Mouse (Mus musculus) myocyte (in vitro differentiated cells): ENCODE measurements at regions not wholly inside any gene's neighbourhood (a gene's known extent, or its start where the extent isn't known, plus 50 kb on each side); places are given as distances from the start of the nearest gene placed in this dataset.

ENCODE experiments used
- H3K27me3 ChIP-seq: one replicate; pipeline ENCODE4 v1.6.1; 2011; ENCODE audit not compliant: control insufficient read depth, insufficient read depth, insufficient read length
- H3K36me3 ChIP-seq: one replicate; pipeline ENCODE4 v1.6.1; 2011; ENCODE audit not compliant: control insufficient read depth, insufficient read depth
- H3K4me2 ChIP-seq: one replicate; pipeline ENCODE4 v1.6.1; 2011; ENCODE audit warnings: low read depth, control low read depth
- H3K4me3 ChIP-seq: one replicate; pipeline ENCODE4 v1.5.1; 2011; ENCODE audit warnings: mild to moderate bottlenecking, control low read depth, moderate library complexity
- H3K79me2 ChIP-seq: one replicate; pipeline ENCODE4 v1.6.1; 2011; ENCODE audit not compliant: control insufficient read depth, insufficient read depth
- H3ac ChIP-seq: one replicate; pipeline ENCODE4 v1.6.1; 2011; ENCODE audit not compliant: control insufficient read depth, insufficient read length
- CEBPB ChIP-seq: IDR thresholded peaks from 2 replicates; pipeline ENCODE4 v1.6.1; 2011; ENCODE audit warnings: mild to moderate bottlenecking, moderate library complexity; ENCODE audit not compliant: poor library complexity, insufficient read depth, severe bottlenecking
- E2F4 ChIP-seq: IDR thresholded peaks from one replicate; pipeline ENCODE4 v1.6.1; 2011; ENCODE audit warnings: mild to moderate bottlenecking, control low read depth, moderate library complexity; ENCODE audit not compliant: insufficient read depth
- MAX ChIP-seq: IDR thresholded peaks from one replicate; pipeline ENCODE4 v1.6.1; 2011; ENCODE audit warnings: low read depth, mild to moderate bottlenecking, control low read depth
- MYOD1 ChIP-seq, 3 experiments: IDR thresholded peaks; one replicate each; pipeline ENCODE4 v1.6.1; 2011; ENCODE audit warnings: control low read depth in 2 of 3, low read depth in 2 of 3, mild to moderate bottlenecking in 2 of 3, moderate library complexity in 1 of 3; ENCODE audit not compliant: insufficient read length in 2 of 3, control insufficient read depth in 1 of 3
- MYOG ChIP-seq, 3 experiments: IDR thresholded peaks; one replicate each; pipeline ENCODE4 v1.6.1; 2011; ENCODE audit warnings: control low read depth in 2 of 3, low read depth in 2 of 3, mild to moderate bottlenecking in 2 of 3; ENCODE audit not compliant: insufficient read length in 2 of 3, control insufficient read depth in 1 of 3, insufficient read depth in 1 of 3
- POLR2A ChIP-seq: IDR thresholded peaks from one replicate; pipeline ENCODE4 v1.6.1; 2011; ENCODE audit warnings: low read depth, mild to moderate bottlenecking, control low read depth, moderate library complexity; ENCODE audit not compliant: insufficient read length
- POLR2AphosphoS2 ChIP-seq: IDR thresholded peaks from one replicate; pipeline ENCODE4 v1.6.1; 2011; ENCODE audit warnings: low read depth, control low read depth; ENCODE audit not compliant: insufficient read length
- REST ChIP-seq: IDR thresholded peaks from one replicate; pipeline ENCODE4 v1.6.1; 2011; ENCODE audit warnings: mild to moderate bottlenecking, control low read depth, moderate library complexity; ENCODE audit not compliant: insufficient read depth, insufficient read length
- SRF ChIP-seq: IDR thresholded peaks from one replicate; pipeline ENCODE4 v1.6.1; 2011; ENCODE audit warnings: low read depth; ENCODE audit not compliant: control insufficient read depth, insufficient read length
- TCF12 ChIP-seq: IDR thresholded peaks from one replicate; pipeline ENCODE4 v1.6.1; 2011; ENCODE audit warnings: mild to moderate bottlenecking, control low read depth; ENCODE audit not compliant: poor library complexity, insufficient read depth, severe bottlenecking
- TCF3 ChIP-seq: IDR thresholded peaks from one replicate; pipeline ENCODE4 v1.6.1; 2011; ENCODE audit warnings: low read depth, control low read depth; ENCODE audit not compliant: insufficient read length
- USF1 ChIP-seq: IDR thresholded peaks from one replicate; pipeline ENCODE4 v1.6.1; 2011; ENCODE audit warnings: low read depth, mild to moderate bottlenecking, control low read depth, moderate library complexity

DNA sequence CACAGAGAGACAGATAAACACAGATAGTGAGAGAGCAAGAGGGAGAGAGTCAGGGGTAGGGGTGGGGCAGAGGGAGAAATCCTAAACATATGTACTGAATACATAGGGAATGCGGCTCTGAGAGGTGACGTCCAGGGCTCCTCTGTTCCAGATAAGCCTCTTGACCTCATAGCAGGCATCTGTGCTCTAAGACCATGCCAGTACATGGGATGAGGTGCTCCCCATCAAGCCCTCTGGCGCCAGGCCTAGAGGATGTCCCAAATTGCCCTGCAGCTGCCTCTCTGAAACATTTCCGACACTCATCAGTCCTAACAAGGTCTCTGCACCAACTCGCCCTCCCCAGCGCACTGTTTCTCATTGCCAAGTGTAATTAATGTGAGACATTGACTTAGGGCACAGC, 146.7 kb downstream of the En1 start:
- H3K4me2 ChIP-seq, result no peak overlapping the region
- TF ChIP-seq POLR2A (no peak), REST (no peak), TCF12 (no peak), TCF3 (no peak), USF1 (no peak), MAX (no peak), MYOG (IDR thresholded peaks at IDR 0.05; ENCODE audit: control insufficient read depth in 1 of 3, insufficient read depth in 1 of 3, insufficient read length in 2 of 3, low read depth in 2 of 3) (no peak), CEBPB (no peak), E2F4 (no peak), POLR2AphosphoS2 (no peak), MYOD1 (IDR thresholded peaks at IDR 0.05; ENCODE audit: control insufficient read depth in 1 of 3, insufficient read length in 2 of 3, low read depth in 2 of 3) (no peak), SRF (no peak)
- H3K36me3 ChIP-seq, result no peaks in the 10 kb centered on the region
- H3K27me3 ChIP-seq, result no peaks in the 10 kb centered on the region
- H3ac ChIP-seq, result no peak overlapping the region
- H3K4me3 ChIP-seq, result no peak overlapping the region
- no peaks in the 10 kb centered on the region for H3K79me2 ChIP-seq

DNA sequence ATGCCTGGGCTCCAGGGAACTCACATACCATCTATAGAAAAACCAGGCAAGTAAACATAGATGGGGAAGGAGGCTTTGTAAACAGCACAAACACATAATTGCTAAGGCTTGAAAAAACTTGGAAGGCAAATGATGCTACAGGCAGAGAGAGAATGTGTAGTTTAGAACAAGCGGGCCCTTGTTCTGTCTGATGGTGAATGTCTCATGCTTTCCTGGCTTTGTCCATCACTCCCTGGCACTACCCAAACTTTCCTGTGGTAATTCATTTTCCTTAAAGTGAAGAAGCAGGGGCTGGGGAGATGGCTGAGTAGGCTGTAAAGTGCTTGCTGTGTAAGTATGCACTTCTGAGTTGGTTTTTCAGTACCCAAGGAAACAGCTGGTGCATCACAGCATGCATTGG, 151.2 kb downstream of the En1 start:
- no peak overlapping the region for H3K4me2 ChIP-seq
- H3K36me3 ChIP-seq, result no peaks in the 10 kb centered on the region
- no peak overlapping the region for H3ac ChIP-seq
- no peaks in the 10 kb centered on the region for H3K27me3 ChIP-seq
- no peak for TF ChIP-seq TCF3
- TF ChIP-seq POLR2A, result no peak
- TF ChIP-seq CEBPB, result no peak
- TF ChIP-seq REST, result no peak
- no peak for TF ChIP-seq USF1
- no peak for TF ChIP-seq SRF
- TF ChIP-seq TCF12, result no peak
- TF ChIP-seq MAX, result no peak
- TF ChIP-seq POLR2AphosphoS2, result no peak
- TF ChIP-seq MYOG (IDR thresholded peaks at IDR 0.05; ENCODE audit: control insufficient read depth in 1 of 3, insufficient read depth in 1 of 3, insufficient read length in 2 of 3, low read depth in 2 of 3), result no peak
- TF ChIP-seq E2F4, result no peak
- TF ChIP-seq MYOD1 (IDR thresholded peaks at IDR 0.05; ENCODE audit: control insufficient read depth in 1 of 3, insufficient read length in 2 of 3, low read depth in 2 of 3), result no peak
- no peak overlapping the region for H3K4me3 ChIP-seq
- H3K79me2 ChIP-seq, result no peaks in the 10 kb centered on the region

DNA sequence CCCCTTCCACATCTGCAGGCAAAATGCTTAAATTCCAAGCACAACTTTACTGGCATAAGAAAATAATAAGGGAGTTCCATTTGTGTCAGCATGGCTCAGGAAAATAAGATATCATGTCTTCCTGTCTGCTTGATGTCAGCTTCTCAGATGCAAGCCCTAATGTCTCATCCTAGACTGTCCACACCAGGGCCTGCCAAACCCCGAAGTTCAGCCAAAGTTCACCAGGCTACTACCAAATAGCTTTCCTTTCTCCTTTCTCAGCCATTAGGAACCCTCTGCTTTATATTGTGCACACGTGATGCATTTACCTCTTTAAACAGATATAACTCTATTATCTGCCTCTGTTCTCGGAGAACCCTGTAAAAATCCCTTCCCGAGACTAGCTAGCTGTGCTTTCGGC, 152.1 kb downstream of the En1 start:
- no peaks in the 10 kb centered on the region for H3K27me3 ChIP-seq
- no peaks in the 10 kb centered on the region for H3K79me2 ChIP-seq
- no peak for TF ChIP-seq CEBPB
- no peak for TF ChIP-seq MYOG (IDR thresholded peaks at IDR 0.05; ENCODE audit: control insufficient read depth in 1 of 3, insufficient read depth in 1 of 3, insufficient read length in 2 of 3, low read depth in 2 of 3)
- TF ChIP-seq TCF3, result no peak
- TF ChIP-seq REST, result no peak
- no peak for TF ChIP-seq MAX
- no peak for TF ChIP-seq SRF
- TF ChIP-seq POLR2A, result no peak
- TF ChIP-seq E2F4, result no peak
- no peak for TF ChIP-seq TCF12
- TF ChIP-seq POLR2AphosphoS2, result no peak
- TF ChIP-seq MYOD1 (IDR thresholded peaks at IDR 0.05; ENCODE audit: control insufficient read depth in 1 of 3, insufficient read length in 2 of 3, low read depth in 2 of 3), result no peak
- no peak for TF ChIP-seq USF1
- H3ac ChIP-seq, result no peak overlapping the region
- H3K36me3 ChIP-seq, result no peaks in the 10 kb centered on the region
- H3K4me2 ChIP-seq, result no peak overlapping the region
- no peak overlapping the region for H3K4me3 ChIP-seq

DNA sequence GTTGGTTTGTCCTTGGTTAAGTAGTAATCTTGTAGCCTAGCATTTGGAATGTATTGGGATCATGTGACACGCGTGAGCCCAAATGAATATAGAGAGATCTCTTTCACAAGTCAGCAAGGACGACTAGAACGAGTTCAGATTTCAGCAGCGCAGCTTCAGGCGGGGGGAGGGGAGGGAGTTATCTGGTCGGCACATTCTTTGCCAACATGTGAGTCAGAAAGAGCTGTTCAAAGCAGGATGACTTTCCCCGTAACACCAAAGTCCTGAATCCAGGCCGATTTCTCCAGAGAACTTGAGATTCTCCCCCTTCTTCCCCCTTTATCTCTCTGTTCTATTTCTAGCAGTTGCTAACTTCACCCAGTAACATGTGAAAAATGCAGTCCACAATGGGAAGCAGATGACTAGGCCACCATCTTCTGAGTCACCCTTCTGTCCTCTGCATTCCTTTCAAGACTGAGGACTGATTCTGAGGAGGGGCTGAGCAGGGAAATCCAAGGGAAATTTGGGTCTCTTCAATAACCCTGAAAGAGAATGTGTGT, 155.1 kb downstream of the En1 start:
- no peak overlapping the region for H3ac ChIP-seq
- H3K79me2 ChIP-seq, result no peaks in the 10 kb centered on the region
- no peaks in the 10 kb centered on the region for H3K27me3 ChIP-seq
- no peak for TF ChIP-seq SRF
- TF ChIP-seq E2F4, result no peak
- 0 out of 2 replicates have a peak, but pooled peaks have one; percentile 12 for TF ChIP-seq CEBPB
- peak; percentile 80 for TF ChIP-seq USF1
- peak in 1 of 3 experiments; percentile 23 for TF ChIP-seq MYOD1 (IDR thresholded peaks at IDR 0.05; ENCODE audit: control insufficient read depth in 1 of 3, insufficient read length in 2 of 3, low read depth in 2 of 3)
- no peaks in the 10 kb centered on the region for H3K36me3 ChIP-seq
- H3K4me3 ChIP-seq, result no peak overlapping the region
- H3K4me2 ChIP-seq, result peak overlapping the region; percentile 79

DNA sequence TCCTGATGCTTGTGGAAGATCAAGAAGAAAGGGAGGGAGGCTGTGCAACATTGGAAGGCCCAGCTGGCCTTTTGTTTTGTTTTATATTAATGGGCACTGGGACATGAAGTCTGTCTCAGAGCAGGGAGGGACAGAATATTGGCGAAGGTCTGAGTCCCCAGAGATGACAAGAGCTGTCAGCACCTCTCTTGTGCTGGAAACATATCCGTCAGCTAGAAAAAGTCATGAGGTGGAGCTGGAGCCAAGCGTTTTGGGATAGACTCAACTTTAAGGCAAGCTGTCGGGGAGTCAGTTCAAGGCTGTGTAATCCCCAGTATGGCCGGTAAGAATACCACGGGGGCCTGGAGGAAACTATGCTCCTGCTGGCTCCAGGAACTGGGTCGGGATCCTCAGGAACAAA, 156.0 kb downstream of the En1 start:
- Histone ChIP-seq H3ac (no peak overlapping the region), H3K27me3 (no peaks in the 10 kb centered on the region), H3K79me2 (no peaks in the 10 kb centered on the region), H3K36me3 (no peaks in the 10 kb centered on the region), H3K4me3 (no peak overlapping the region), H3K4me2 (peak overlapping the region; percentile 79)
- TF ChIP-seq MYOD1 (IDR thresholded peaks at IDR 0.05; ENCODE audit: control insufficient read depth in 1 of 3, insufficient read length in 2 of 3, low read depth in 2 of 3), result no peak
- TF ChIP-seq SRF, result no peak
- TF ChIP-seq REST, result no peak
- TF ChIP-seq MAX, result no peak
- no peak for TF ChIP-seq POLR2A
- TF ChIP-seq TCF3, result no peak
- TF ChIP-seq CEBPB, result no peak
- TF ChIP-seq MYOG (IDR thresholded peaks at IDR 0.05; ENCODE audit: control insufficient read depth in 1 of 3, insufficient read depth in 1 of 3, insufficient read length in 2 of 3, low read depth in 2 of 3), result no peak
